Mouse (Mus musculus): ENCODE results near the gene Tmie. TPM values are rescaled to one million over a fixed set of nuclear protein-coding genes. Genes with fewer than 3 reads are reported as not detected.
"Not testable (repeated sequence)": the region's sequence is repeated elsewhere in the genome, so short reads cannot be mapped to it uniquely, and the experiment has no call there.

Tmie gene
- polyA plus RNA-seq, 1 experiment from 2014 or later, result 3.6 TPM

GRCm38 (mm10) chr9:110834961-110835360 is 45.0 kb downstream of the Tmie start:
- H3K27ac ChIP-seq (ENCODE audit: low read length), result no peak overlapping the region
- no peaks in the 10 kb centered on the region for H3K36me3 ChIP-seq (ENCODE audit: insufficient read depth, low read length)
- 29% methylated on average over 10 of the region's 10 CpGs for WGBS
- H3K4me1 ChIP-seq (ENCODE audit: insufficient read depth, low read depth, low read length), result no peaks in the 10 kb centered on the region
- no peak overlapping the region for H3K9ac ChIP-seq (replicated peaks; ENCODE audit: low read depth)
- no peak for ATAC-seq
- no peaks in the 10 kb centered on the region for H3K27me3 ChIP-seq (replicated peaks; ENCODE audit: insufficient read depth, low read length)
- TF ChIP-seq CTCF (IDR thresholded peaks at IDR 0.05) (no peak), EP300 (IDR thresholded peaks at IDR 0.05) (no peak)
- no peak overlapping the region for H3K4me3 ChIP-seq (ENCODE audit: low read depth, low read length)
- no peak for DNase-seq (ENCODE audit: low spot score)
- no peaks in the 10 kb centered on the region for H3K9me3 ChIP-seq (ENCODE audit: low read length)
- no peak overlapping the region for H3K4me2 ChIP-seq (replicated peaks; ENCODE audit: low read depth, low read length)

- H3K36me3 ChIP-seq (ENCODE audit: insufficient read depth, low read length), result no peaks in the 10 kb centered on the region
- H3K9me3 ChIP-seq (ENCODE audit: low read length), result no peaks in the 10 kb centered on the region
- ATAC-seq (no peak), DNase-seq (ENCODE audit: low spot score) (no peak)
- no peak within 1 kb of the TSS for H3K9ac ChIP-seq (replicated peaks; ENCODE audit: low read depth)
- no peak within 1 kb of the TSS for H3K4me3 ChIP-seq (ENCODE audit: low read depth, low read length)
- no peaks in the 10 kb centered on the region for H3K27me3 ChIP-seq (replicated peaks; ENCODE audit: insufficient read depth, low read length)
- H3K27ac ChIP-seq (ENCODE audit: low read length), result no peak within 1 kb of the TSS
- 73% methylated on average over 19 of the region's 19 CpGs for WGBS
- TF ChIP-seq EP300 (IDR thresholded peaks at IDR 0.05) (no peak), CTCF (IDR thresholded peaks at IDR 0.05) (no peak)
- H3K4me2 ChIP-seq (replicated peaks; ENCODE audit: low read depth, low read length), result no peak within 1 kb of the TSS
- no peaks in the 10 kb centered on the region for H3K4me1 ChIP-seq (ENCODE audit: insufficient read depth, low read depth, low read length)
Measured at GRCm38 (mm10) chr9:110834411-110834810, 45.5 kb downstream of the Tmie start, which contains the start of gene Prss45. TSS of gene Prss45 (plus strand) at chr9:110834588.

- H3K27ac ChIP-seq (ENCODE audit: low read length), result no peak overlapping the region
- ATAC-seq (no peak), DNase-seq (ENCODE audit: low spot score) (no peak)
- H3K9me3 ChIP-seq (ENCODE audit: low read length), result no peaks in the 10 kb centered on the region
- TF ChIP-seq EP300 (IDR thresholded peaks at IDR 0.05) (no peak), CTCF (IDR thresholded peaks at IDR 0.05) (no peak)
- no peaks in the 10 kb centered on the region for H3K27me3 ChIP-seq (replicated peaks; ENCODE audit: insufficient read depth, low read length)
- 76% methylated on average over 5 of the region's 5 CpGs for WGBS
- H3K4me2 ChIP-seq (replicated peaks; ENCODE audit: low read depth, low read length), result no peak overlapping the region
- H3K4me3 ChIP-seq (ENCODE audit: low read depth, low read length), result no peak overlapping the region
- H3K9ac ChIP-seq (replicated peaks; ENCODE audit: low read depth), result no peak overlapping the region
- no peaks in the 10 kb centered on the region for H3K4me1 ChIP-seq (ENCODE audit: insufficient read depth, low read depth, low read length)
- no peaks in the 10 kb centered on the region for H3K36me3 ChIP-seq (ENCODE audit: insufficient read depth, low read length)
Measured at GRCm38 (mm10) chr9:110833021-110833420, 46.9 kb downstream of the Tmie start.

GRCm38 (mm10) chr9:110826390-110826789 is 53.5 kb downstream of the Tmie start, which contains the start of gene Prss43:
TSS of gene Prss43 (plus strand) at chr9:110826690.
- Histone ChIP-seq H3K27ac (ENCODE audit: low read length) (no peak within 1 kb of the TSS), H3K4me1 (ENCODE audit: insufficient read depth, low read depth, low read length) (no peaks in the 10 kb centered on the region), H3K4me2 (replicated peaks; ENCODE audit: low read depth, low read length) (no peak within 1 kb of the TSS), H3K27me3 (replicated peaks; ENCODE audit: insufficient read depth, low read length) (no peaks in the 10 kb centered on the region), H3K36me3 (ENCODE audit: insufficient read depth, low read length) (no peaks in the 10 kb centered on the region), H3K9ac (replicated peaks; ENCODE audit: low read depth) (no peak within 1 kb of the TSS), H3K9me3 (ENCODE audit: low read length) (no peaks in the 10 kb centered on the region), H3K4me3 (ENCODE audit: low read depth, low read length) (no peak within 1 kb of the TSS)
- 79% methylated on average over 3 of the region's 3 CpGs for WGBS
- TF ChIP-seq CTCF (IDR thresholded peaks at IDR 0.05) (no peak), EP300 (IDR thresholded peaks at IDR 0.05) (no peak)
- ATAC-seq (no peak), DNase-seq (ENCODE audit: low spot score) (no peak)

GRCm38 (mm10) chr9:110825832-110826231 is 54.1 kb downstream of the Tmie start:
- DNase-seq (ENCODE audit: low spot score) (peak; percentile 12), ATAC-seq (no peak)
- H3K4me3 ChIP-seq (ENCODE audit: low read depth, low read length), result no peak overlapping the region
- H3K9ac ChIP-seq (replicated peaks; ENCODE audit: low read depth), result no peak overlapping the region
- H3K27me3 ChIP-seq (replicated peaks; ENCODE audit: insufficient read depth, low read length), result no peaks in the 10 kb centered on the region
- 43% methylated on average over 7 of the region's 7 CpGs for WGBS
- H3K4me2 ChIP-seq (replicated peaks; ENCODE audit: low read depth, low read length), result no peak overlapping the region
- no peaks in the 10 kb centered on the region for H3K36me3 ChIP-seq (ENCODE audit: insufficient read depth, low read length)
- H3K4me1 ChIP-seq (ENCODE audit: insufficient read depth, low read depth, low read length), result no peaks in the 10 kb centered on the region
- no peaks in the 10 kb centered on the region for H3K9me3 ChIP-seq (ENCODE audit: low read length)
- H3K27ac ChIP-seq (ENCODE audit: low read length), result no peak overlapping the region
- TF ChIP-seq CTCF (IDR thresholded peaks at IDR 0.05) (no peak), EP300 (IDR thresholded peaks at IDR 0.05) (no peak)

- Histone ChIP-seq H3K36me3 (ENCODE audit: insufficient read depth, low read length) (no peaks in the 10 kb centered on the region), H3K4me2 (replicated peaks; ENCODE audit: low read depth, low read length) (no peak overlapping the region), H3K4me3 (ENCODE audit: low read depth, low read length) (no peak overlapping the region), H3K9me3 (ENCODE audit: low read length) (no peaks in the 10 kb centered on the region), H3K27me3 (replicated peaks; ENCODE audit: insufficient read depth, low read length) (no peaks in the 10 kb centered on the region), H3K9ac (replicated peaks; ENCODE audit: low read depth) (no peak overlapping the region), H3K4me1 (ENCODE audit: insufficient read depth, low read depth, low read length) (no peaks in the 10 kb centered on the region), H3K27ac (ENCODE audit: low read length) (no peak overlapping the region)
- TF ChIP-seq CTCF (IDR thresholded peaks at IDR 0.05) (no peak), EP300 (IDR thresholded peaks at IDR 0.05) (no peak)
- ATAC-seq, result no peak
- 70% methylated on average over 4 of the region's 4 CpGs for WGBS
- DNase-seq (ENCODE audit: low spot score), result no peak
Measured at GRCm38 (mm10) chr9:110825426-110825825, 54.5 kb downstream of the Tmie start.

- TF ChIP-seq EP300 (IDR thresholded peaks at IDR 0.05), result no peak
- no peak for TF ChIP-seq CTCF (IDR thresholded peaks at IDR 0.05)
- H3K4me2 ChIP-seq (replicated peaks; ENCODE audit: low read depth, low read length), result no peak overlapping the region
Measured at GRCm38 (mm10) chr9:110821436-110821835, 58.5 kb downstream of the Tmie start.

GRCm38 (mm10) chr9:110820546-110820945 is 59.4 kb downstream of the Tmie start:
- H3K4me1 ChIP-seq (ENCODE audit: insufficient read depth, low read depth, low read length); H3K4me3 ChIP-seq (ENCODE audit: low read depth, low read length); H3K9ac ChIP-seq (replicated peaks; ENCODE audit: low read depth); H3K9me3 ChIP-seq (ENCODE audit: low read length); H3K27me3 ChIP-seq (replicated peaks; ENCODE audit: insufficient read depth, low read length); ATAC-seq; H3K36me3 ChIP-seq (ENCODE audit: insufficient read depth, low read length); H3K4me2 ChIP-seq (replicated peaks; ENCODE audit: low read depth, low read length); H3K27ac ChIP-seq (ENCODE audit: low read length); DNase-seq (ENCODE audit: low spot score): not testable (repeated sequence)

More at GRCm38 (mm10) chr9:110821436-110821835, 58.5 kb downstream of the Tmie start:
- no peak for ATAC-seq
- Histone ChIP-seq H3K9me3 (ENCODE audit: low read length) (no peaks in the 10 kb centered on the region), H3K27ac (ENCODE audit: low read length) (no peak overlapping the region), H3K27me3 (replicated peaks; ENCODE audit: insufficient read depth, low read length) (no peaks in the 10 kb centered on the region), H3K4me1 (ENCODE audit: insufficient read depth, low read depth, low read length) (no peaks in the 10 kb centered on the region), H3K36me3 (ENCODE audit: insufficient read depth, low read length) (no peaks in the 10 kb centered on the region), H3K4me3 (ENCODE audit: low read depth, low read length) (no peak overlapping the region), H3K9ac (replicated peaks; ENCODE audit: low read depth) (no peak overlapping the region)
- DNase-seq (ENCODE audit: low spot score), result no peak
- 80% methylated on average over 7 of the region's 7 CpGs for WGBS
